Mouse (Mus musculus) heart, postnatal 4 days (tissue): Measurements from ENCODE around the gene Ddx20. TPM values are rescaled to one million over a fixed set of nuclear protein-coding genes. Genes with fewer than 3 reads are reported as not detected.
"Not testable (repeated sequence)": the region's sequence is repeated elsewhere in the genome, so short reads cannot be mapped to it uniquely, and the experiment has no call there.

ENCODE experiments used
- DNase-seq: peaks from one replicate; pipeline ENCODE4 v3.0.0; 2021
- total RNA-seq, 2 experiments: library from RNA; stranded (reverse); gene quantifications; 2 replicates each; pipeline ENCODE4 v1.2.3; 2021

The Ddx20 gene
- total RNA-seq, 2 experiments from 2014 or later, result 15.6 to 16.9 TPM

DNA sequence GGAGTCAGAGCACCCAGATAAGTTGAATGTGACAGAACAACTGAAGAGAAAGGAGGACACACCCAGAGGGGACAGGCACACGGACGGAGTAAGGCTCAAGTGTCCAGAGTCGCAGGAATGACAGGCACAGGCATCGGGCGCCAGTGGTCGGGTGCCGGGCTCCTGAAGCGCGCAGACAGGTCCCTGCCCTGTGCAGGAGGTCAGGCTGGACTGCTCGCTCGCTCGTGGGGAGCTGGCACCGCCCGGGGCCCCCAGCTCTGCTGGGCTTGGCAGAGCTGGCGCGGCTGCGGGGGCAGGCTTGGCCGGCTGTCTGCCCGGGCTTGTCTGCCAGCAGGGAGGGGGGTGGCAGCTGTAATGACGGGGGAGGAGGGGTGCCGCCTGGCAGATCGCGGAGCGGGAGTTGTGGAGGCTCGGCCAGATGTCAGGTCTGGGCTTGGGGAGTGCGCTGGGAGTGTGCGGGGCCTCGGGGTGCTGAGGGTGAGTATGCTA, 17.7 kb upstream of the Ddx20 start:
- DNase-seq, result peak; percentile 83

DNA sequence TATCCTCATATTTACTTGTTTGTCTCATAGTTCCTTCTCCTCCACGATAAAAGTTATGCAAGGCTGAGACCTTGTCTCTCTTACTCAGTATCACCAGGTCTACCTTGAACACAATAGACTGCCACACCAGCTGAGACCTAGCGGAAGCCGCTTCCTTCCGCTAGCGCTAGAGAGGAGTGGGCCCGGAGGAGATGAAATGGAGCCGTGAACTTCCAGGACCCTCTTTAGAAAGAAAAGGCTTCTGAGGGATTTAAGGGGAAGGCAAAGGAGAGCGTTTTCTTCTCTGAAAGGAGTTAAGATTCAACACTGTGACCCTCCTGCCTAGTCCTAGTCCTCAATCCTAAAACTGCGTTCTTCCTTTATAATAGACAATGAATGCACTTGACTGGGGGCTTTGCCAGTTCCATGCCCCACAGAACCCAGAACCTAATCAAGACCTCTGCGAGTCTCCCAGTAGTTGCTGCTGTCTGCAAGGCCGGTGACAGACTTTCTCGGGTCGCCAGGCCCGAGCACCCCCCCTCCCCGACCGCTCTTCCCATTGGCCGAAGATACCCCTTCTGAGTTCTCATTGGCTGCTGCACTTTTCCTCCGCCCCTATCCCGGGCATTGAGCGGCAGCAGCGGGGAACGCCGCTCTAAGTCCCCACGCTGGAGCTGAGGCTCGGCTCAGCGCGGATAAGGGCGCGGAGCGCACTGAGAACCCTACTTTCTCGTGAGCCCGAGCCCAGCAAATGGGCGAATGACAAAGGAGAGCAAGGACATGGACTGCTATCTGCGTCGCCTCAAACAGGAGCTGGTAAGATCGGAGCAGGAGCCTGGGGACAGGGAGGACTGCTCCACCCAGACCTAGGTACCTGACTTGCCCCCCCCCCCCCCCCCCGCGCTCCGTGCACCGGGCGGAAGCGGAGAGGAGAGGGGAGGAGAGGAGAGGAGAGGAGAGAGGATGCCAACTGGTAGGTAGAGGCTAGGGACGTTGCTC, 16.9 kb upstream of the Ddx20 start, which contains the start of gene Inka2:
TSS of gene Inka2 (plus strand) at position 569 of the 978 bp plus-strand sequence.
- DNase-seq, result peak; percentile 87

DNA sequence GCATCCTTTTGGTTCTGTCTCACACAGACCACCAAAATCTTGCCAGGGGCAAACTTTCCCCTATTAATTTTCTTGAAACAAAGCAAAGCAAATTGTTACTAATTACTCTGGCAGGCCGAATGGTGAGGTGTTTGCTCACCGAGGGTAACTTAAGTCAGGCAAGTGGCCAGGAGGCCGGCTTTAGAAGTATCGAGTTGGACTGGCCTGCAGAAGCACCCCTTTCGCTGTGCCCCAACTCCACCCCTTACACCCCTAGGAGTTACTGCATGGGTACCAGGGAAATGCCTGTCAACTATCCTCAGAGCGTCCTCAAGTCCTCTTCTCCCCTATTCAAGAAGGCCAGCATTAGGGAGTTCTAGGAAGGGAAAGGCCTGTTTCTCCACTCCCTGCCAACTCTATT, 16.2 kb upstream of the Ddx20 start:
- DNase-seq, result no peak

DNA sequence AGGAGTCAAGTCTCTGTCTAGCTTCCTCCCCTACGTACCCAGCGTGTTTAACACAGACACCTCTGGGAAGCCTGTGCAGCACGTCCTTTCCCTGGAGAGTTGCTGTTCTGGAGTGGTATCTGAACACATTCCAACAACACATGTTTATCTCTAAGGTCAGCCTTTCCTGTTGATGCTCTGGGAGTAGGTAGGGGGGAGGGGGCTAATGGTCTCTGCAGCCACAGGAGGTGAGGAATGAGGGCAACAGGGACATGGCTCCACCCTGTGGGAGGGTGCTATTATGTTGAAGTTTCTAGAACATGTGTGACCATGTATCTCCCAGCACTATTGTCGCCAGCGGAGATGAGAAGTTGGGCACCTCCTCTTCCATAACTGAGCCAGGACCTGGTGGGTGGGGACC, 14.0 kb upstream of the Ddx20 start:
- peak; percentile 61 for DNase-seq

DNA sequence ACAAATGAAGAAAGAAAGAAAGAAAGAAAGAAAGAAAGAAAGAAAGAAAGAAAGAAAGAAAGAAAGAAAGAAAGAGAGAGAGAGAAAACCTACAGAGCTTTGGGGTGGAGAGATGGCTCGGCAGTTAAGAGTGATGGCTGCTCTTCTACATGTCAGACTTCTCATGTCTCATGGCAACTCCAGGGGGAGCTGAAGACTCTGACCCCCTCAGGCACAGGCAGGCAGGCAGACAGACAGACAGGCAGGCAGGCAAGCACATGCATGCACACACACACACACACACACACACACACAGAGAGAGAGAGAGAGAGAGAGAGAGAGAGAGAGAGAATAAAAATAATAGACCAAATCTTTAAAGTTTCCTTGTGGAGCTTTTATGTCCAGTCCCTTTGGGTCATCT, 13.4 kb upstream of the Ddx20 start:
- DNase-seq, result not testable (repeated sequence)

DNA sequence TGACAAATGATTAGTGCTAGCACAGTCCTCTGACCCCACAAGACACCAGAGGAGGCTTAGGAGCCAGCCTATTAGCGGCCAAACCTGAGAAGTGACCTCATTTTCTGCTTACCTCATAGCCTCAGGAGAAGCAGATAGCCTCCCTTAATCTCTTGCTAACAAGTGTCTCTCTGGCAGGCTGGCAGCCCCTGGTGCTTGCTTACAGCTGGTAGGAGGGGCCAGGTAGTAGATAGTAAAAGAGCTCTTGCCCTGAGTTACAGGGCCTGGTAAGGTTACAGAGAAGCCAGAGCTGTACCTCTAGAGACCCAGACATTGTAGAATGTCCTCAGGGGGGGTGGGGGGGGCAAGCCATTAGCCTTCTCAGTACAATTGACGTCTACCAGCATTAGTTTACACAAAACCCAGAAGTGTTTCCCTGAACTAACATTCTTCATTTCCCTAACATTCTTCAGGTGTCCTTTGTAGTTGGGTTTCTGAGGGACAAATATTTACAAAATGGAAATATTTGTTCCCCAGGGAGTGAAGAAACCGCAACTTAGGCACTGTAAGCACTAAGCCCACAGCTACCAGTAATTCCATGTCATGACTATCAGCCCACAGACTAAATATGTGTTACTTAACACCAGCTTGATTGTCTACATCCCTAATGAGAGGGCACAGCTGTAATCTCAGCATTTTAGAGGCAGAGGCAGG, 12.0 kb upstream of the Ddx20 start:
- DNase-seq, result peak; percentile 69

DNA sequence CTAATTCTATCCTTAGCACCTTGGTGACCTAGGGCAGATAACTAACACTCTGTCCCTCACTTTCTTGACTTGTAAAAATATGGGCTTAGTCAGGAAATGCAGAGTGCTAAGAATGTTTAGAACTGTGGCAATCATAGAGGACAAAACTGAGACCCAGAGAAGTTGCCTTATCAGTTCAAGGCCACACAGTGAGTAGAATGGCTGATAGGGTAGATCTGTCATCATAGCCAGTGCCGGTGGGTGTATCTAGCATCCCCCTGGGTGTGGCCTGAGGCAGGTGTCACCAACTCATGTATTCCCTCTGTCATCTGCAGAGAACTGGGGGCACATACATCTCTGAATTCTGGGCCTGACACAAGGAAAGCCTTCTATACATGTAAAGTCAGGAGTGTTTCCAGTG, 10.9 kb upstream of the Ddx20 start:
- no peak for DNase-seq

DNA sequence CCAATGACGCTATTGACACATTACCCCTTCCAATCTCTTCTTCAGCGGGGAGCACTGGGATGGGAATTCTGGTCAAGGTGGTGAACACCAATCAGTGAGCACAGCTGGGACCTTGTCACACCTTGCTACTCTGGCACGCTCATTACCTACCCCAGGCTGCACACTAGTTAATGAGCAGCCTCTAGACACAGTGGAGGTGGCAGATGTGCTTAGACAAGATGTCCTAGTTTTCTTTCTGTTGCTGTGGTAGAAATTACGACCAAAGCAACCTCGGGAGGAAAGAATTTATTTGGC, 9.7 kb upstream of the Ddx20 start:
- no peak for DNase-seq

DNA sequence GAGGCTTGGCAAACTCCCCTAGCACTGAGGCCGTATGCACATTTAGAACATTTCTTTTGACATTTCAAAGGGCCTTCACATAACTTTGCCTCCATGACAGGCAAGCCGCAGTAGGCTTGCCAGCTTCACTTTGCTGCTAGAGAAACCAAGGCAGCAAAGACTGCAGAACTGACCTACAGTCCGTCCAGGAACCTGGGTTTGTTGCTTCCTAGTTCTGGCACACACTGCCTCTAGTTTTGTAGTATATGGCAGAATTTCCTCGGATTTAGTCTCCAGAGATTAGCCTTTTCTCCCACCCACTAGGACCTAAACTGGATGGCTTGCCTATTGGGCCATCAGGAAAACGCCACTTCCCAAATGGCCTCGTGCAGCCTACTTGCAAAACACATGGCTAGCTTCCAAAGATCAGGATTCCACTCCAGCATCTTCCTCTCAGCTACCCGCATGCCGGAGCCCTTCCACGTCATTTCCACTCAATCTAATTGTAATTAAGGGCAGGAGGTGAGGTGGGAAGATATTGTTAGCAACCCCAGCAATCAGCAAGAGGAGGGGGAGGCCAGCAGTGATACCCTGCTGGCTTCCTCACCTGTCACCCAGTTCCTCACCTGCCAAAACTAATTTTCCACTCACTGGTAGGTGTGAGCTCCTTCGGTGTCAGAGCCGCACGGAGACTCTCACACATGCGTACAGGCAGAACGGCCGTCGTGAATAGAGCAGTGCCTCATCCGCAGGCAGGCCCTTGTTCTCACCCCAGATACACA, 9.2 kb upstream of the Ddx20 start:
- no peak for DNase-seq

DNA sequence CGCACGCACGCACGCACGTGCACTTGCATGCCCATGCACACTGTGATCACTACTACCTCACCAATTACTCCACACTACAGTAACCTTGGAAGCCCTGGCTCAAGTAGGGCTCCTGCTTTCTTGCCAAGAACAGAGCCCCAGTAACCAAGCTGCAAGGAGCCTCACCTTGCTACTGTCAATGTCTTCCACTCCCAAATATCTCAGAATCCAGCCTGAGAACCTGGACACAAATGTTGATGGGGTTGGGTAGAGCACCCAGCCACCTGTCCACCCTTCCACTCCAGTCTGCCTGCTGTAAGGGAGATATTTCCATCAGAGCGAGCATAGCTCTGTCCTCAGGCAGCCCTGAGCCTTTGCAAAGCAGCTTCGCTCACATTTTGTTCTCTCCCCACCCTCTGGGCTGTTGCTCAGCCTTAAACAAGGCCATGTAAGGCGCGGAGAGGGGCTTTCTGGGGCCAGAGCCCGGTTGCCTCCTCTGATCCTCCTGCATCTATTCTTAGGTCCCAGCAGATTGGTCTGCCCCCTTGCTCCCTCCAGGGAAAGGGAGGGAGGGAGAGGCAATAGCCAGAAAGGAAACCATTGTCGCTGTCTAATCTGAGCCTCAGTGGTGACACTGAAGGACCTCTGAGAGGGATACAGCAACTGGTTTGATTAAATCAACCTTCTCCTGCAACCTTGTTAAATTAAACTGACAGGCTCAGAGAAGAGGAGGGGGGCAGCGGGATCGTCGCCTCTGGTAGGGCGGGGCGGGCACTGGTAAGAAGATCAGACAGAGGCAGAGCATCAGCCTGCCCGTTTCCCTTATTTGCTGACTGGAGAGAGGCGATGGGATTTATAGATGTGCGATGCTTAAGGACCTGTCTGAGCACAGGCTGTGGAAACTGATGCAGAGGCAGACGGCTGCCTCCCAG, 8.4 kb upstream of the Ddx20 start:
- DNase-seq, result peak; percentile 77

DNA sequence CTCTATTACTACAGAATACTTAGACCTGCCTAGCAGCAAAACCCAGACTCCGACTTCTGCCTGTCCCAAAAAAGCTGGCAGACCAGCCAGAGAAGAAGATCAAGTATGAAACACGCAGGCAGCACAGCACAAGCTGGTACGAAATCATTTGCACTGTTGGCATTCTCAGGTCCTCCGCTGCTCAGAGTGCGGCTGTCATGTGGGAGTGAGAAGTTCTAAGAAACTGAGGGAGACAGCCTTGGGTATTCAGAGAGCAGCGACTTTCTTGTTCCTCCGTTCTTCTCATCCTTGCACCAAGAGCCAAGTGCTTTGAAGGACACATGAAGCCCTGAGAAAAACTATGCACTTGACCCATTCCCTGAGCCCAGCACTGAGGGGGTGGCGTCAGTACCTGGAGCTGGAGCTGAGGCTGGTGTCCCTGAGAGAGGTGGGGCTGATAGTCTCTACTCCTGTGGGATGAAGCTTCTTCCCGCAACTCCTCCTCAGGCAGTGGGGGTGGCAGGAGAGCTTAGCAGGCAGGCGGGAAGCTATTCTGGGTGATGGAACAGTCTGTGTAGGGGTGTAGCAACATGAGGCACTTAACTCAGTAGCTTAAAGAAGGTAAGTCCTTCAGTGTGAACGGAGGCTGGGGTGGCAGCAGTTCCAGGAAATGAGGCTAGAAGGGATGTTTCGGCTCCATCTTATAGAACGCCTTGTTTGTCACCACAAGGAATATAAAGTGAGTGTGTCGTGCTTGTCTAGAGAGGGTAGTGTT, 6.1 kb upstream of the Ddx20 start:
- DNase-seq, result no peak

DNA sequence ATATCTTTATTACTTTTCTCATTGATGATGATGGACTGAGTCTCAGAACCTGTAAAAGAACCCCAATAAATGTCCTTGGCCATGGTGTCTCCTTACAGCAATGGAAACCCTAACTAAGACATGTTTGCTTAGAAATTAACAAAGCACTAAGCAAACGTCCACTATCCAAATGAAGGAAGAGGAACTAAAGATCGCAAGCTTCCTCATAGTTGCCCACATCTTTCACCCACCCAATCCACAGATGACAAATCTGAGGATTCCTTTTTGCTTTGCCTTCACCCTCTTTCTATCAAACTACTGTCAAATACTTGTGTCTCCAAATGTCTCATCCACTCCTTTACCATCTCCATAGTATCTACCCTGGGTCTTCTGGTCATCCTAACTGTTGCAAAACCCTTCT, 1.2 kb upstream of the Ddx20 start:
- no peak for DNase-seq

DNA sequence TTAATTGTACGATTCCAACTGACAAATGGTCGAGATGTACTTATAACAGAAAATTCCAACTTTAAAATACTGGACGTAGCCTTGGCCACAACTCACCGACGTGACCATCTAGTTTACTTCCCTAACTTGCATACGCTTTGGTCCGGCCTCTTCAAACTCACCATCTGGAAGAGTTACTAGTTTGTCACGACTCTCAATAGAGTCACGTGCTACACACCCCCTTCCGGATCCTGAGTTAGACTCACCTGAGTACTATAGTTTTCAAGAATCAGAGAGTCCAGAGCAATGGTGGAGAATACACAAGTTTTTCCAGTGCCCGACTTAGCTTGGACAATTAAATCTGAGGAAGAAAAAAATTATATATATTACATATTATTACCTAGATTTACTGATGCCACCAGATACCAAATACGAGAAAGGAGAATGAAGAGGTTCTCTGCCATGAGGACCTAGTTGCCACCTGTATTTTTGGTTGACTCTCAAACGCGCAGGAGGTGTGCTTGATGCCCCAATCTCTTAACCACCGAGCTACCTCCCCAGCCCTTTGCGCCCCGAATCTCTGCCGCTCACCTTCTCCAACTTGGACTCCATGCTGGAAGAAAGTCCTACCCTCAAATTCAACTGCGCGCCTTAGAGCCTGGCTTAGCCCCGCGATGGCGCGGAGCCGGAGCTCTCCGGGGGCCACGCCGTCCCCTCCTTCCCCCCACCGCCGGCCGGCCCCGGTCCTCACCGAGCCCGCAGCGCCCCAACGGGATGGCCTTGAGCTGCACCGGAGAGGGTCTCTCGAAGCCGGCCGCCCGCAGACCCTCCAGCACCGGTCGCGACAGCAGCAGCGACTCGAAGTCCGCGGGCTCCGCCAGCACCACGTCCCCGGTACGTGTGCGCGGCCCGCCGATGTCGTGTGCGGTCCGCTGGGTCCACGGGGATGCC, 715 bp downstream of the Ddx20 start:
- no peak for DNase-seq

DNA sequence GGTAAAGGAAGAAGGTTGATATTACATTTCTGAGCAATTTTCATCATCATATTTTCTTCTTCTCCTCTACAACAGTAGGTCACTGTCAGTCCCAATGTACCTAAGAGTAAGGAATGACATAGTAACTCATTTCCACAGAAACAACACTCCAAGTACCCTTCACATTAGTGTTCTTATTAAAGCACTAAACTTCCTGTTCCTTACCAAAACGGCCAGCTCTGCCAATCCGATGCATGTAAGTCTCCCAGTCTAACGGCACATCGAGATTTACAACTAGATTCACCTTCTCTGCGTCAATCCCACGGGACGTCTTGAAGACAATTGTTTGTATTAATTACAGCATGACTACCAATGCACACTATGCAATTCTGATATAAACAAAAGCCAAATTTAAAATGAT, 7.0 kb downstream of the Ddx20 start:
- DNase-seq, result no peak

DNA sequence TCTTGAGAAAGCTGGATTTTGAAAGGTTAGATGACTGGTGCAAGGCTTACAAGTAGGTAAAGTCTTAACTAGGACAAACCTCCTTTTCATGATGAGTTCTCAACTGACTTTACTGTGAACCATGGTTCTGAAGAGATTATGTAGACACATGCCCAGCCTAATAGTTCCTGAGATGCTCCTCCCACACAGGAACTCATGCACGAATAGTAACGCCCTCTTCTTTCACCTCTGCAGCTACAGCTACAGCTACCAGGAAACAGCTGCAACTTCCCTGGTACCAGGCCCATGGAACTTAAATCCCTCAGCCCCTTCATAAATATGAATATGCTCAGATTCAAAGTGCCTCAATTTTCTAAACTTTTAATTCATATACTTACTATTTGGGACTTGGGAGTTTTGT, 11.4 kb downstream of the Ddx20 start:
- no peak for DNase-seq

DNA sequence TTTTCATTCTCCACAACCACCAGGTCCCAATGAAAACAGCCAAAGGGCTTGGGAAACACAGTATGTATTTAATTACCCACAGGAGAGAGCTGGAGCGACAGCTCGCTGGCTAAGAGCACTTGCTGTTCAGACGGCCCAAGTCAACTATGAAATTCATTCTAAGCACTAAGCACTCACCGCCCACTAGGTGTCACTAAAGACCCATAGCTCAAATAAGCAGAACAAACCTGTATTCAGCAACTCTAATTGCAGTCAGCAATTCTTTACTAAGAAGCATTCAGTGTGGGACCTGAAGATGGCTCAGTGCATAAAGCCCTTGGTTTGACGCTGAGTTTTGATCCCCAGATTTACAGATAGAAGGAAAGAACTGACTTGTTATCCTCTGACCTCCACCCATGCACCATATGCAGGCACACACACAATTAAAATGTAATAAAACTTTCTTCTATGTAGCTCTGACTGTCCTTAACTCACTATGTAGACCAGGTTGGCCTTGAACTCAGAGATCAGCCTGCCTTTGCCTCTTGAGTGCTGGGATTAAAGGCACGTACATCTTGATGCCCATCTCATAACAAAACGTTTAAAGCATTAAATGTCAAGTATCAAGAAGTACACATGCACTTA, 12.7 kb downstream of the Ddx20 start:
- DNase-seq, result peak; percentile 75

DNA sequence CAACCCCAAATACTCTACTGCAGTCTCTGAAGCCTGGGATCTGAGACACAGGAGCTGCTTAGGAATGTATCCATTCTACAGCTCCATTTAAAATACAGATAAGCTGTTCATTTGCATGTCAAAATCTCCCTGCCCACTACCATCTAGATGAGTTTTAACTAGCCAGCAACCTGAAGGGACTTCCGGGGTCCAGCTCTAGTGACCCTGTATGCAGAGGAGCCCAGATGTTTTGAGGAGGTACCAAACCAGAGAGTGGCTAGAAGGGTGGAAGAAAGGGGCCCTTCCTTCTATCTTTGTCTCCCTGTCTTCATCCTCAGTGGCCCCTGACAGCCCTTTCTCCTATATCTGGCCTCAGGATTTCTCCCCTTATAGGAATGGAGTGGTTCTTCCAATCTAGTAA, 16.6 kb downstream of the Ddx20 start:
- no peak for DNase-seq

DNA sequence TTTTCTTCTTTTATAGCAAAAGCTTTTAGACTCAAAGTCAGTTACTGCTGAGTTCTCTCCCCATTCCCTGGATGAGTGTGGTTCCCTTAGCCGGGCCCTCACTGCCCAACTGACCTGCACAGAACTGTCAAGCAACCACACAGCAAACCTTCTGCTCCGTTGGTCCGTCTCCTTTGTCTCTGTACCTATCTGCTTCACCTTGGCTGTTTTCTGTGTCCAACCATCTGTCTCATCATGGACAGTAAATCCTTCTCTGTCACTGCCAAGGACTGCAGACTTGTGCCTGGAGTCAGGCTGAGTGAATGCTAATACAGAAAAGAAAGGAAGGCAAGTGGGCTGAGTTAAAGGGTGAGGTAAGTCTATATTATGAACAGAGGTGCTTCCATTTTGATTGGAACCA, 17.6 kb downstream of the Ddx20 start:
- DNase-seq, result no peak

DNA sequence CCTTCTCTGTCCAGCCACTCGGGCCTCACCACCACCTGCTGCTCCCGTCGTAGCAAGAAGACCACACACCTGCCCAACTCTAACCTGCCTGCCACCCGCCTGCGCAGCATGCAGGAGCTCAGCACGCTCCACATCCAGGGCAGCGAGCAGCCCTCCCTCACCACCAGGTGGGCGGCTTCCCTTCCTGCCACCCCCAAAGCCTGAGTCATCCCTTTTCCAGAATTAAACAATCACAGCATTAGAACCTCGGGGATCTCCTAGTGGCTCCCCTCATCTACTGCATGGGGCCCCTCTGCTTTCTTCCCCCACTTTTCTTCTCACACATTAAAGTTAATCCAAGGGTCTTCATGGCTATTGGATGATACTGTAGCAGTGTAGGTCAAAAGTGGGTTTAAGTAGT, 19.2 kb downstream of the Ddx20 start:
- DNase-seq, result no peak
